ENCODE assay signal across 20 mouse cellular contexts in genomic region chr4:114382627-114383026, GRCm38 (mm10). TPM values are rescaled to one million over a fixed set of nuclear protein-coding genes. Genes with fewer than 3 reads are reported as not detected.
DNase-seq lines count a peak whose midpoint lies in the region; ATAC-seq lines count a peak whose summit lies in the region.
"Had no signal": no experiment of that assay in that cellular context is flagged by ENCODE, and none has a peak within 500 bp of the region (broad histone marks: within the 10 kb centered on the region; RNA-seq: fewer than 3 reads in every experiment).

No protein-coding gene starts in this region.

- H3K4me2 ChIP-seq in kidney, embryonic 14.5 days (replicated peaks; ENCODE audit: low read depth, low read length): no peak overlapping the region
- H3K4me2 ChIP-seq in forebrain, embryonic 14.5 days (ENCODE audit: low read length): no peak overlapping the region
- H3K4me2 ChIP-seq in midbrain, embryonic 14.5 days (ENCODE audit: low read length): no peak overlapping the region
- H3K4me2 ChIP-seq: heart, embryonic 13.5 days; limb, embryonic 12.5 days; liver, embryonic 13.5 days had no signal

- H3K27ac ChIP-seq in kidney, embryonic 14.5 days (ENCODE audit: low read depth, low read length): no peak overlapping the region
- H3K27ac ChIP-seq in forebrain, embryonic 14.5 days (ENCODE audit: low read depth, low read length): no peak overlapping the region
- no peak overlapping the region for H3K27ac ChIP-seq in midbrain, embryonic 14.5 days (replicated peaks; ENCODE audit: low read depth, low read length)
- H3K27ac ChIP-seq: heart, embryonic 13.5 days; layer of hippocampus, adult 2 months; left cerebral cortex, adult 2 months; limb, embryonic 12.5 days; liver, embryonic 13.5 days had no signal

- no peaks in the 10 kb centered on the region for H3K27me3 ChIP-seq in kidney, embryonic 14.5 days (ENCODE audit: control insufficient read depth, insufficient read depth, low read length)
- H3K27me3 ChIP-seq in forebrain, embryonic 14.5 days (replicated peaks; ENCODE audit: control insufficient read depth, insufficient read depth, low read length): no peaks in the 10 kb centered on the region
- H3K27me3 ChIP-seq in midbrain, embryonic 14.5 days (ENCODE audit: control insufficient read depth, insufficient read depth, low read length): no peaks in the 10 kb centered on the region
- H3K27me3 ChIP-seq: limb, embryonic 12.5 days; liver, embryonic 13.5 days had no signal

- no peaks in the 10 kb centered on the region for H3K9me3 ChIP-seq in kidney, embryonic 14.5 days (ENCODE audit: control insufficient read depth, low read length)
- H3K9me3 ChIP-seq in forebrain, embryonic 14.5 days (replicated peaks; ENCODE audit: control insufficient read depth, low read length): no peaks in the 10 kb centered on the region
- no peaks in the 10 kb centered on the region for H3K9me3 ChIP-seq in midbrain, embryonic 14.5 days (ENCODE audit: control insufficient read depth, low read length)
- H3K9me3 ChIP-seq: heart, embryonic 13.5 days; limb, embryonic 12.5 days; liver, embryonic 13.5 days had no signal

- H3K36me3 ChIP-seq in kidney, embryonic 14.5 days (ENCODE audit: control insufficient read depth, insufficient read depth, low read length): no peaks in the 10 kb centered on the region
- H3K36me3 ChIP-seq in forebrain, embryonic 14.5 days (ENCODE audit: control insufficient read depth, insufficient read depth, low read length): no peaks in the 10 kb centered on the region
- H3K36me3 ChIP-seq in midbrain, embryonic 14.5 days (ENCODE audit: control insufficient read depth, insufficient read depth, low read length): no peaks in the 10 kb centered on the region
- H3K36me3 ChIP-seq: G1E; heart, embryonic 13.5 days; limb, embryonic 12.5 days; liver, embryonic 13.5 days had no signal

- WGBS in kidney, embryonic 14.5 days: 8% methylated on average over 1 of the region's 1 CpGs
- WGBS in forebrain, embryonic 14.5 days: 7% methylated on average over 1 of the region's 1 CpGs
- 31% methylated on average over 1 of the region's 1 CpGs for WGBS in midbrain, embryonic 14.5 days

- peak; percentile 44 for ATAC-seq in kidney, embryonic 14.5 days (ENCODE audit: low FRiP score, low TSS enrichment)
- ATAC-seq in forebrain, embryonic 14.5 days: peak; percentile 49; the same call in 1 of the 2 replicates
- ATAC-seq in midbrain, embryonic 14.5 days (ENCODE audit: low FRiP score, low TSS enrichment): no peak
- ATAC-seq: CD4-positive, CD25-positive, alpha-beta regulatory T cell, adult 4 months had no signal

- no peaks in the 10 kb centered on the region for H3K4me1 ChIP-seq in kidney, embryonic 14.5 days (ENCODE audit: control insufficient read depth, insufficient read depth, low read length)
- 0 out of 2 replicates have a peak, but pooled peaks cover 3% of the 10 kb centered on the region for H3K4me1 ChIP-seq in forebrain, embryonic 14.5 days (ENCODE audit: control insufficient read depth, insufficient read depth, low read length)
- no peaks in the 10 kb centered on the region for H3K4me1 ChIP-seq in midbrain, embryonic 14.5 days (ENCODE audit: control insufficient read depth, insufficient read depth, low read length)
- H3K4me1 ChIP-seq: heart, embryonic 13.5 days; liver, embryonic 13.5 days had no signal

- H3K4me3 ChIP-seq in kidney, embryonic 14.5 days (ENCODE audit: low read length): no peak overlapping the region
- no peak overlapping the region for H3K4me3 ChIP-seq in forebrain, embryonic 14.5 days (ENCODE audit: low read depth, low read length)
- H3K4me3 ChIP-seq in midbrain, embryonic 14.5 days (replicated peaks; ENCODE audit: low read depth, low read length): no peak overlapping the region
- H3K4me3 ChIP-seq: erythroblast, embryonic 14.5 days; heart, embryonic 13.5 days; layer of hippocampus, adult 2 months; left cerebral cortex, adult 2 months; limb, embryonic 12.5 days; liver, embryonic 13.5 days; myocyte had no signal

- peak; percentile 18 for DNase-seq in embryo, embryonic 10.5 days (ENCODE audit: low spot score)
- DNase-seq in embryo, embryonic 9.5 days (ENCODE audit: extremely low spot score): no peak
- DNase-seq in kidney, postnatal 25 days: no peak
- DNase-seq in forebrain, embryonic 14.5 days (ENCODE audit: low spot score): peak; percentile 56
- DNase-seq in midbrain, embryonic 14.5 days: peak; percentile 19
- DNase-seq in lung, postnatal 36 days: no peak
- no peak for DNase-seq in kidney, postnatal 36 days
- DNase-seq: cerebellum, postnatal 14 days; kidney, adult 2 months; liver, embryonic 13.5 days; right cerebral cortex, adult 18-20 months had no signal

- no peak overlapping the region for H3K9ac ChIP-seq in kidney, embryonic 14.5 days (ENCODE audit: low read depth, low read length)
- no peak overlapping the region for H3K9ac ChIP-seq in forebrain, embryonic 14.5 days (ENCODE audit: low read length)
- no peak overlapping the region for H3K9ac ChIP-seq in midbrain, embryonic 14.5 days (replicated peaks; ENCODE audit: low read length)
- H3K9ac ChIP-seq: heart, embryonic 13.5 days; limb, embryonic 12.5 days; liver, embryonic 13.5 days had no signal

RNA-seq across cellular contexts. Expression of gene Trabd2b, which starts 23.9 kb away (rescaled TPM):
- 4.1 and 5.0 TPM in 2 replicates for polyA plus RNA-seq in kidney, embryonic 14.5 days (2014; fragmentation: Nextera tagmentation; extraction: Ambion mirVana)
- 0.37 and 0.41 TPM in 2 replicates for polyA plus RNA-seq in forebrain, embryonic 14.5 days (2014; fragmentation: Nextera tagmentation; extraction: Ambion mirVana)
- 0.34 and 0.79 TPM in 2 replicates for polyA plus RNA-seq in midbrain, embryonic 14.5 days (2014; fragmentation: Nextera tagmentation; extraction: Ambion mirVana)
- polyA plus RNA-seq: CD4-positive, CD25-positive, alpha-beta regulatory T cell, adult 4 months; erythroblast, embryonic 14.5 days; G1E had no signal

Comparison
In these comparisons a context has a peak if more than half of its experiments do, and no peak if none do; other contexts are left out.
1. DNase-seq: peak in embryo, embryonic 10.5 days (single experiment), forebrain, embryonic 14.5 days (single experiment) and midbrain, embryonic 14.5 days (single experiment); none in embryo, embryonic 9.5 days (single experiment), kidney, postnatal 25 days (0 of 2), lung, postnatal 36 days (single experiment) and kidney, postnatal 36 days (0 of 2).